Mouse (Mus musculus) liver, embryonic 12.5 days (tissue): ENCODE data around the gene Ado. TPM values are rescaled to one million over a fixed set of nuclear protein-coding genes. Genes with fewer than 3 reads are reported as not detected.

ENCODE experiments used
- ATAC-seq: fragments of 200-750 bp; cut with Nextera tagmentation; 2 replicates; pipeline ENCODE4 v1.8.0; 2017; ENCODE audit warnings: moderate number of reproducible peaks, mild to moderate bottlenecking, moderate library complexity
- H3K27ac ChIP-seq: fragments of 300-500 bp; sonication (generic); 2 replicates; pipeline ENCODE4 v1.5.1; 2016; ENCODE audit warnings: mild to moderate bottlenecking
- H3K27me3 ChIP-seq: fragments of 300-500 bp; sonication (generic); replicated peaks from 2 replicates; pipeline ENCODE4 v1.6.1; 2016; ENCODE audit warnings: mild to moderate bottlenecking, moderate library complexity
- H3K36me3 ChIP-seq: fragments of 300-500 bp; sonication (generic); 2 replicates; pipeline ENCODE4 v1.6.1; 2016; ENCODE audit warnings: mild to moderate bottlenecking, moderate library complexity
- H3K4me1 ChIP-seq: fragments of 300-500 bp; sonication (generic); 2 replicates; pipeline ENCODE4 v1.6.1; 2016
- H3K4me2 ChIP-seq: fragments of 300-500 bp; sonication (generic); 2 replicates; pipeline ENCODE4 v1.6.1; 2016; ENCODE audit warnings: mild to moderate bottlenecking, moderate library complexity
- H3K4me3 ChIP-seq: fragments of 300-500 bp; sonication (generic); 2 replicates; pipeline ENCODE4 v1.5.1; 2016; ENCODE audit warnings: mild to moderate bottlenecking, moderate library complexity
- H3K9ac ChIP-seq: fragments of 300-500 bp; sonication (generic); 2 replicates; pipeline ENCODE4 v1.6.1; 2016; ENCODE audit warnings: mild to moderate bottlenecking, moderate library complexity
- H3K9me3 ChIP-seq: fragments of 300-500 bp; sonication (generic); replicated peaks from 2 replicates; pipeline ENCODE4 v1.6.1; 2016; ENCODE audit warnings: mild to moderate bottlenecking, moderate library complexity
- WGBS: fragments of 180-500 bp; shearing (Covaris S2); methylation state at CpG from one replicate; pipeline ENCODE4 v1.1.7; 2016; ENCODE audit not compliant: insufficient replicate concordance; 5-methylcytosine and 5-hydroxymethylcytosine counted together
- polyA plus RNA-seq: library from polyadenylated mRNA; unstranded; fragments of >200 nt; fragmentation: Nextera tagmentation; extraction: Ambion mirVana; gene quantifications from 2 replicates; pipeline ENCODE4 v1.2.1, GENCODE M21; 2016

Ado gene
- polyA plus RNA-seq, 1 experiment from 2014 or later = 27.2 TPM

DNA sequence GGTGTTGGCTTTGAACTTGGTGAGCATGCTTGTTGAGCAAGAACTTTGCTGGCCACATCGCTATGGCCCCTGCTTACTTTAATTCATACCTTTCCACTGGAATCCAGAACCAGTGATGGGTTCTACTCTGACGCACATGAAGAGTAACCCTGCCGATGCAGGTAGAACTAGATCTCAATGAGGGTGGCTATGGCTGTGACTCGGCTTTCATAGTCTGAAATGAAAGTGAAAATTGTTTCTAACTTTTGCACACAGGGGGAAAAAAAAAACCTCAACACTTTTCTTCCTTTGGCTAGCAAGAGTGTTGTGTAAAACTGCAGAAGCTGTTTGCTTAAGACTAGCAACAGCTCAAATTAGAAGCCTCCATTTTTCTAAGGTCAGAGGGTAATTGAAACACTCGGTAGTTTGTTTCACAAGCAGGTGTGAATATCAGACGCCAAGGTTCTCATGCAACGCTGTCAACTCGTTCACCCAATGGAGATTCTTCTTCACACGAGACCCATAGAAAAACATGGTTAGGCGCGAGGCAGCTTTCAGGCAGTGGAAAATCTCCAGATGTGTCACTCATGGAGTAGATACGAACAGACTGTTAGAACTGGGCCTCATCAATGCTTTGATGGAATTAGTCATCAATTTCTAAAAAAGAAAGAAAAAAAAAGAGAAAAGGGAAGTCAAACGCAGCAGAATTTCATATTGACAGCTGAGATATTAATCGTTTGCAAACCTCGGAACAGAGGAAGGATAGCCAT lies 51.4 kb downstream of the Ado start:
- WGBS = 76% methylated on average over 15 of the region's 15 CpGs

More for the DNA sequence above, 51.4 kb downstream of the Ado start:
- Histone ChIP-seq H3K4me2 (no peak overlapping the region), H3K9me3 (no peaks in the 10 kb centered on the region), H3K9ac (no peak overlapping the region), H3K4me1 (no peaks in the 10 kb centered on the region), H3K27ac (no peak overlapping the region), H3K4me3 (no peak overlapping the region), H3K36me3 (no peaks in the 10 kb centered on the region), H3K27me3 (no peaks in the 10 kb centered on the region)
- ATAC-seq = no peak

Other genes with a start within 250 kb of the Ado start
- gene Egr2, start 13.5 kb downstream of the Ado start, polyA plus RNA-seq = 0.11 TPM in 1 of 2 replicates, not detected in the other